Comparison of ENCODE assay signal across 8 mouse cellular contexts in genomic region chr6:126938853-126939486, GRCm38 (mm10). TPM values are rescaled to one million over a fixed set of nuclear protein-coding genes. Genes with fewer than 3 reads are reported as not detected.
DNase-seq lines count a peak whose midpoint lies in the region; ATAC-seq and TF ChIP-seq lines count a peak whose summit lies in the region.

No protein-coding gene starts in this region.

- peaks cover 16% of the 10 kb centered on the region for H3K36me3 ChIP-seq in embryonic facial prominence, embryonic 10.5 days (replicated peaks)
- 0 out of 2 replicates have a peak, but pooled peaks cover 1% of the 10 kb centered on the region for H3K36me3 ChIP-seq in intestine, embryonic 15.5 days
- H3K36me3 ChIP-seq in neural tube, embryonic 13.5 days = peaks cover 19% of the 10 kb centered on the region

- under 1% methylated on average over 31 of the region's 31 CpGs for WGBS in lung, adult 2 months
- under 1% methylated on average over 31 of the region's 31 CpGs for WGBS in embryonic facial prominence, embryonic 10.5 days
- WGBS in intestine, embryonic 15.5 days = under 1% methylated on average over 31 of the region's 31 CpGs
- under 1% methylated on average over 31 of the region's 31 CpGs for WGBS in neural tube, embryonic 13.5 days

- H3K27me3 ChIP-seq in embryonic facial prominence, embryonic 10.5 days (replicated peaks; ENCODE audit: low read depth, poor library complexity, severe bottlenecking) = no peaks in the 10 kb centered on the region
- no peaks in the 10 kb centered on the region for H3K27me3 ChIP-seq in intestine, embryonic 15.5 days (replicated peaks)
- no peaks in the 10 kb centered on the region for H3K27me3 ChIP-seq in neural tube, embryonic 13.5 days

- ATAC-seq in intestine, embryonic 15.5 days = no peak; the same call in 1 of the 2 replicates
- no peak for ATAC-seq in neural tube, embryonic 13.5 days (ENCODE audit: low read depth)

- no peak for DNase-seq in lung, adult 2 months
- DNase-seq in lung, postnatal 4 days = no peak
- no peak for DNase-seq in embryonic facial prominence, embryonic 10.5 days (ENCODE audit: low spot score)
- DNase-seq in cerebellum, adult 8-10 months = no peak
- DNase-seq in gastrocnemius, postnatal 25 days = no peak
- no peak for DNase-seq in gastrocnemius, adult 8-10 months (ENCODE audit: low spot score in 2 of 2)

- H3K4me2 ChIP-seq in intestine, embryonic 15.5 days (replicated peaks) = peak overlapping the region; percentile 80
- peak overlapping the region; percentile 97 for H3K4me2 ChIP-seq in neural tube, embryonic 13.5 days

- H3K27ac ChIP-seq in embryonic facial prominence, embryonic 10.5 days (replicated peaks) = peak overlapping the region; percentile 88
- H3K27ac ChIP-seq in intestine, embryonic 15.5 days = 0 out of 2 replicates have a peak overlapping the region, but pooled peaks have one; percentile 18
- H3K27ac ChIP-seq in neural tube, embryonic 13.5 days (replicated peaks) = no peak overlapping the region

- H3K4me1 ChIP-seq in lung, adult 2 months (ENCODE audit: control insufficient read depth, insufficient read depth, low read length) = peaks cover 3% of the 10 kb centered on the region; the same call in 1 of the 2 replicates
- H3K4me1 ChIP-seq in embryonic facial prominence, embryonic 10.5 days = peaks cover 30% of the 10 kb centered on the region
- peaks cover 18% of the 10 kb centered on the region for H3K4me1 ChIP-seq in intestine, embryonic 15.5 days (replicated peaks)
- H3K4me1 ChIP-seq in neural tube, embryonic 13.5 days (replicated peaks) = peaks cover 23% of the 10 kb centered on the region

- H3K9me3 ChIP-seq in embryonic facial prominence, embryonic 10.5 days = no peaks in the 10 kb centered on the region
- no peaks in the 10 kb centered on the region for H3K9me3 ChIP-seq in intestine, embryonic 15.5 days
- no peaks in the 10 kb centered on the region for H3K9me3 ChIP-seq in neural tube, embryonic 13.5 days

- no peak for TF ChIP-seq POLR2A in lung, adult 2 months (IDR thresholded peaks at IDR 0.05; ENCODE audit: borderline replicate concordance, extremely low read depth, low read depth, low read length)

- peak overlapping the region; percentile 63 for H3K9ac ChIP-seq in intestine, embryonic 15.5 days
- peak overlapping the region; percentile 69 for H3K9ac ChIP-seq in neural tube, embryonic 13.5 days

- peak overlapping the region; percentile 89 for H3K4me3 ChIP-seq in lung, adult 2 months (replicated peaks; ENCODE audit: extremely low read depth, low read depth, low read length)
- H3K4me3 ChIP-seq in embryonic facial prominence, embryonic 10.5 days = peak overlapping the region; percentile 83
- H3K4me3 ChIP-seq in intestine, embryonic 15.5 days (replicated peaks) = peak overlapping the region; percentile 66
- peak overlapping the region; percentile 75 for H3K4me3 ChIP-seq in neural tube, embryonic 13.5 days

- no peak for TF ChIP-seq CTCF in lung, adult 2 months (IDR thresholded peaks at IDR 0.05; ENCODE audit: insufficient read depth, low read length)

RNA-seq across cellular contexts. Expression of gene Rad51ap1, which starts 0.4 kb away (rescaled TPM):
- polyA plus RNA-seq in lung, adult 2 months (2012; rRNA removed) = 0.48 and 1.1 TPM in 2 replicates
- 76.9 and 79.3 TPM in 2 replicates for polyA plus RNA-seq in embryonic facial prominence, embryonic 10.5 days (2016; fragmentation: Nextera tagmentation; extraction: Ambion mirVana)
- 39.9 and 56.3 TPM in 2 replicates for polyA plus RNA-seq in intestine, embryonic 15.5 days (2015; fragmentation: Nextera tagmentation; extraction: Ambion mirVana)
- 10.8 and 13.6 TPM in 2 replicates for polyA plus RNA-seq in neural tube, embryonic 13.5 days (2015; fragmentation: Nextera tagmentation; extraction: Ambion mirVana)
- under 1 TPM; 0.74 to 0.78 TPM for total RNA-seq in gastrocnemius, postnatal 25 days (2021)
- total RNA-seq in gastrocnemius, adult 8-10 months (2022) = under 1 TPM in 2 of 4 experiments, not detected in 2; 0.52 to 0.90 TPM

RNA-seq across cellular contexts. Expression of gene D6Wsu163e, which starts 0.8 kb away (rescaled TPM):
- 3.0 and 5.8 TPM in 2 replicates for polyA plus RNA-seq in lung, adult 2 months (2012; rRNA removed)
- polyA plus RNA-seq in embryonic facial prominence, embryonic 10.5 days (2016; fragmentation: Nextera tagmentation; extraction: Ambion mirVana) = 11.0 and 13.1 TPM in 2 replicates
- 15.8 and 18.3 TPM in 2 replicates for polyA plus RNA-seq in intestine, embryonic 15.5 days (2015; fragmentation: Nextera tagmentation; extraction: Ambion mirVana)
- polyA plus RNA-seq in neural tube, embryonic 13.5 days (2015; fragmentation: Nextera tagmentation; extraction: Ambion mirVana) = 30.5 and 35.5 TPM in 2 replicates
- 1 to 10 TPM; 9.0 to 9.4 TPM for total RNA-seq in gastrocnemius, postnatal 25 days (2021)
- total RNA-seq in gastrocnemius, adult 8-10 months (2022) = 1 to 10 TPM; 6.6 to 8.6 (median 7.8) TPM

RNA-seq across cellular contexts. Expression of gene Dyrk4, which starts 17.3 kb away (rescaled TPM):
- 0.07 and 0.10 TPM in 2 replicates for polyA plus RNA-seq in lung, adult 2 months (2012; rRNA removed)
- not detected in 2 replicates for polyA plus RNA-seq in embryonic facial prominence, embryonic 10.5 days (2016; fragmentation: Nextera tagmentation; extraction: Ambion mirVana)
- 0.06 TPM in 1 of 2 replicates, not detected in the other for polyA plus RNA-seq in intestine, embryonic 15.5 days (2015; fragmentation: Nextera tagmentation; extraction: Ambion mirVana)
- polyA plus RNA-seq in neural tube, embryonic 13.5 days (2015; fragmentation: Nextera tagmentation; extraction: Ambion mirVana) = 0.50 TPM in 1 of 2 replicates, not detected in the other
- total RNA-seq in gastrocnemius, postnatal 25 days (2021) = not detected
- not detected for total RNA-seq in gastrocnemius, adult 8-10 months (2022)
